Mouse (Mus musculus): ENCODE results near the gene Eno1.
A peak's percentile ranks its signal among the peaks of the same experiment; 100 is the strongest.
"Not testable (repeated sequence)": the region's sequence is repeated elsewhere in the genome, so short reads cannot be mapped to it uniquely, and the experiment has no call there.

The Eno1 gene

DNA sequence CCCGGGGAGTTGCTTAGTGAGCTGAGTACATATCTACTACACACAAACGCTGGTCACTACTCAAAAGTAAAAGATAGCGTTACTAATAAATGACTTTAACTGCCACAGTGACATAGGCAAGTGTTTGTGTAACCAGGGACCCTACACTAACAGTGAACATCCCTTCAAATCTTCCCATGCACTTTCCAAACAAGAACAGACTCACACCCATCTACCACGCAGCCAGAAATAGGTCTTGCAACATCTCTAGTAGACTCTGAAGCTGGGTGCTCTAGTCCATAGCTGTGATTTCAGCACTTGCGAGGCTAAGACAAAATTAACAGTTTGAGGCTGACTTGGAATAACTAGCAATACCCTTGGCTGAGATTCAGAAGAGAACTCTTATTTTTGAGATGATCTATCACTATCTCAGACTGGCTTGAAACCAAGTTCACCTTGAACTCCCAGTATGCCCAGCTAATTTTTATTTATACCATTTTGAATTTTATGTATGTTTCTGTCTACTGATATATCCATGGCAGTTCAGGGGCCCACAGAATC, 13.3 kb downstream of the Eno1 start:
- no peak for DNase-seq (ENCODE audit: low read depth, low spot score)

DNA sequence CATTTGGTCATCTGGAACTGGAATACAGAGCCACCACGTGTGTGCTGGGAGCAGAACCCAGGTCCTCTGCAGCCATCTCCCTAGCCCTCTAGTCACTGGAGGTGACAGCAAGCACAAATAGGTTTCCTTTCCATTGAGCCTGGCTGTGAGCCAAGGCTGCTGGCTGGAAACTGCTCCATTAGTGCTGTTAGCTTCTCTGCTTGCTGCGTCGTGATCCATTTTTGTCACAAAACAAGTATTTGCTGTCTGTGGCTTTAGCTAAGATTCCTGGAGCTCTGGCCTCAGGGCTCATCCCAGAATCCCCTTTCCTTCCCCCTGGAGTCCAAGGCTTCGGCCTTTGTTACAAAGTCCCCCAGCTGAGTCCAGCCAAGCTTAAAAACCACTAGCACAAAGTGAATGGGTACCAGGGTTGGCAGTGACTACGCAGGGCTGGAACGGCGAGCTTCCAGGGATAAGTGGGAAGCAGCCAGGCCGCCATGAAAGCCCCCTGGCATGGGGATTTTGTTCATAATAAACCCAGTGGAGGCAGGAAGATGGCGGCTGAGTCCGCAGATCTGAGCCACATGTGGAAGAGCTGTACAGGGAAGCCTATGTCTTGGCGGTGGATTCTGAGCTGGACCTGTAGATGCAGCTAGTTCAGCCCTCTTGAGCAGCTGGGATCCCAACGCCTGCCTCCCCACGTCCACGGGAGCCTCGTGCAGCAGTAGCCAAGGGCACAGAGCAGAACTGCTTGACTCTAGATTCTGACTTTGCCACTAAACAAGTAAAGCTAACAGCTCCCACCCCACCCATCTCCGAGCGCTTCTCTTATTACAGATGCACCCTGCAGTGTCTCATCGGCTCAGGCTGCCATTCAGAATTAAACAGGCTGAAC, 14.3 kb downstream of the Eno1 start:
- DNase-seq (ENCODE audit: low read depth, low spot score) = peak; percentile 76

DNA sequence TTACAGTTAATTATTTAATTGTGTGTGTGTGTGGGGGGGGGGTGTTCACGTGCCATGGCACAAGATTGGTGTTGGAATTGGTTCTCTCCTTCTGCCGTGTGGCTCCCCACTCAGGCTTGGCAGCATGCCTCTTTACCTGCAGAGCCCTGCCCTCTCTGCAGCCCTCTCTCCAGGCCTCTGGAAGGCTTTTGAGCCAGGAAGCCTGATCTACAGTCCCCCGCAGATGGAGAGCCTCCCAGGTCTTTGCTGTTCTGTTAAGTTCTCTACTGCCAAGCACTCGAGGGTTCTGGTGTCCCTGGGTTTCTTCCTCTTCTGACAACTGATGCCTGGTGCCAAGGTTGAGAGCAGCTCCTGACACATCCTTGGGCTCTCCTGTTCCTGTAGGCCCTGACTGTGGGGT, 17.9 kb downstream of the Eno1 start:
- no peak for DNase-seq (ENCODE audit: low read depth, low spot score)

DNA sequence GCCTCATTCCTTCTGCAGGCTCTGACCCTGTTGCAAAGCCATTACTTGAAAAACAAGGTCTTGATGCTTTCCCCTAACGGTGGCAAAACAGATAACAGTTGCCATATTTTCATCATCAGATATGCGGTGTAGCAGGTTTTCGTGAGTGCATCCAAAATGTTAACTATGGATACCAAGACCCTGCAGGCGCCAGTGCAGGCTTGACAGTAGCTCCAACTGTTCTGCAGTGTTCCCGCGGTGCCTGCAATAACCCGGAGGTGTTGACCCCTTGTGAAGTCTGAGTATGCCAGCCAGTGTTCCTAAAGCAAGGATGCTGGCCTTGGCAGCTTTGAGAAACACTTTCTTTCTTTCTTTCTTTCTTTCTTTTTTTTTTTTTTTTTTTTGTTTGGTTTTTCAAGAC, 18.7 kb downstream of the Eno1 start:
- DNase-seq (ENCODE audit: low read depth, low spot score) = no peak

DNA sequence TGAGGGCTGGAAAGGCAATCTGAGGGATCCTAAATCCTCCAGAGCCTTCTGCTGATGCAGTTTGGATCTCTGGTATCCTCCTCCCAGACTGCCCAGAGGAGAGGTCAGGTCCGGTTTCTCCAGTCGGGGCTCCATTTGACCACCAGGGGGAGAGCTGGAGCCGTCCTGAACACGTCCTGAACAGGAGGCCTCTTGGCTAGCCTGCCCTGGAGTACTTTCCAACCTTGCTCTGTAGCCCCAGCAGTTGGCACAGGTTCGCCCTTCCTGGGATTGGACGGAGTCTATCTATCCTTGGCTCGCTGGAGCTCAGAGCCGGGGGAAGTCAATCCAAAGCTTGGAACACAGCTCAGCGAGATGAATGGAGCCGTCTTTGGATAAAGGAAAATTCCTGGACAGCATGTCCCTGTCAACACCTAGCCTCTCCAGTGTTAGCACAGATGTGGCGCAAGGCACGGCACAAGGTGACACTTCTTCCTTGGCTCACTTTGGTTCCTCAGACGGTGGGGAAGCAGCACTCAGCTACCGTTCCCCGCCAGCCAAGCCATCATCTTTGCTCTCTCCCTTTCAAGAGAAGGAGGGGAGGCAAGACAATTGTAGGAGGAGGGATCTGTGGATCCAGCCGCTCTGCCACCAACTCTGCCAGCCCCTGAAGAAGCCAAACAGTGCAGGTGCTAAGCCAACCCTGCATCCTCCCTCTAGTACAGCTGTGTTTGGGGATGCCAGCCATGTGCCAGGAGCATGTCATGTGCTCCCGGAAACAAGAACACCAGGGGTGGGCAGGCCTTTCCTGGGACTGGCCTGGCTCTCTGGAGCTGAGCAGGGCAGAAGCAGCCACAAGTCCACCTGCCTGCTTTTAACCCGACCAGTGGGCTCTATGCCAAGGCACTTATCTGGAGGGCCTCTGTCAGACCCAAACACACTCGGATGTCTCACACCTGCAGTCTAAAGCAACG, 21.0 kb downstream of the Eno1 start:
- DNase-seq (ENCODE audit: low read depth, low spot score) = peak; percentile 90

DNA sequence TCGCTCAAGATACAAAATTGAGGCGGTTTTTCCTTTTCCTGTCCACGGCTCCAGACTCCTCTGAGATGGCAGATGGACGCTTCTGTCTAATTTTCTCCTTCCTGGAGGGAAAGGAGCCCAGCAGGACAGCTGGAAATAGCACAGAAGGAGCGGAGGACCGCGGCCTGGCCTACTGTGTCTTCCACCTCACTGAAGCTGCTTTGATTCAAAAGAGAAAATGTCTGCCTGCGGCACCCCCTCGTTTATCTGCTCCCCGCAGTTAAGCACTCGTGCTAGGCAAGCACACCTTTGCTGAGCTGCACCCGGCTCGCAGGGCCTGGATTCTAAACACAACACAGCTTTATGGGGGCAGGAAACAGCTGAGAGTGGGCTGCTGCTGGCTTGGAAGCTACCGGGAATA, 21.9 kb downstream of the Eno1 start:
- DNase-seq (ENCODE audit: low read depth, low spot score) = no peak

DNA sequence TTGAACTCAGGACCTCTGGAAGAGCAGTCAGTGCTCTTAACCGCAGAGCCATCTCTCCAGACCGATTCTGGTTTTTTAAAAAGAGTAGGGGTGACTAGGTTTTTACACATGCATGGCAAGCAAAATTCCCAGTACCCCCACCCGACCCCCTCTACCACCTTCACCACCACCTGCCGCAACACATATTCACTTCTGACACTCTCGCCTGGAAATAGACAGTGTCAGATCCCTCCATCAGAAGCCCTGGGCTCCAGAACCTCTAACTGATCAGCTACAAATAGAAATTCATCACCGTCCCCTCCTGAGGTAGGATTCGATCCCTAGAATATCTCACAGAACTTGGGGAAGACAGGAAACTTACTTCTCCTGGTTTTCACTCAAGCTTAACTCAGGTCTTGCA, 23.1 kb downstream of the Eno1 start:
- DNase-seq (ENCODE audit: low read depth, low spot score) = no peak

DNA sequence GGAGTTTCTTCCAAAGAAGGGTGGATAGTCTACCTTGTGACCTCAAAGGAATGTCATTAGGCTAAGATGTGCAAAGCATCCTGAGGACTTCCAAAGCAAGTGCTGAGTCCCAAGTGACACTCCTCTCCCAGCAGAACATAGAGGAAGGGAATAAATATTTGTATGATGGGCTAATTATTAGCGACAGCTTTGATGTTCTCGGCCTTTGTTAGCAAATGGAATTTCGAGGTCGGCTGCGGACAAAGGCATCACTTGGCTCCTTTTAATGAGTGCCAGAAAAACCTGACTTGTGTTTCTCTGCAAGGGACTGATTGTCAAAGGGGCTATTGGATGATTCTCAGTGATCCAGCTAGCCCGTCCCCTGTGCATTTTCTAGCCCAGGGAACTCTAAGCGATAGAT, 23.6 kb downstream of the Eno1 start:
- no peak for DNase-seq (ENCODE audit: low read depth, low spot score)

DNA sequence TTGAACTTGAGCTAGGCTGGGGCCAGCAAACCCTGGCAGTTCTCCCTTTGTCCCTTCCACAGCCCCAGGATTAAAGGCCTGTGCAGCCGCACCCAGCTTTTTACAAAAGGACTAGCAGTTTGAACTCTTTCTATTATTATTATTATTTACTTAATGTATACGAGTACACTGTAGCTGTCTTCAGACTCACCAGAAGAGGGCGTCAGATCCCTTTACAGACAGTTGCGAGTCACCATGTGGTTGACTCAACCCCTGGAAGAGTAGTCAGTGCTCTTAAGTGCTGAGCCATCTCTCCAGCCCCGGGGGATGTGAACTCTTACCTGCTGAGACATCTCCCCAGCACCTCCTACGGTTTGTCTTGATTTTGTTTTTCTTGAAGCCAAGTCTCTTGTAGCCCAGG, 24.2 kb downstream of the Eno1 start:
- peak; percentile 92 for DNase-seq (ENCODE audit: low read depth, low spot score)

DNA sequence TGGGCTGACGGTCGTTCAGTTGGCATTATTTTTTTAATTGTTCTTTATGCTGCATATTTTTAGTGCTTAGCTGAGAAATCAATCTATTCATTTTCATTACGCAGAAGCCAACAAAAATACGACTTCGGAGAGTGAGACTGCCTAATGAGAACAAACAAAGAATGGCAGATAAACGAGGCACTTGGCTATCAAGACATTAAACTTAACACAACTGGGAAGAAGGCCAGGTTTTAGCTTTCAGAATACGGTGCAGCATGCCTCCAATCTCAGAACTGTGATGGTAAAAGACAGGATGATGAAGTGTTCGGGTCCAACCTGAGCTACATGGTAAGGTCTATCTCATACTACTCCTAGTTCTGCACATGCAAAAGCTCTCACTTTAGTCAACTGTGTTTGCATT, 25.8 kb downstream of the Eno1 start:
- DNase-seq (ENCODE audit: low read depth, low spot score) = no peak

DNA sequence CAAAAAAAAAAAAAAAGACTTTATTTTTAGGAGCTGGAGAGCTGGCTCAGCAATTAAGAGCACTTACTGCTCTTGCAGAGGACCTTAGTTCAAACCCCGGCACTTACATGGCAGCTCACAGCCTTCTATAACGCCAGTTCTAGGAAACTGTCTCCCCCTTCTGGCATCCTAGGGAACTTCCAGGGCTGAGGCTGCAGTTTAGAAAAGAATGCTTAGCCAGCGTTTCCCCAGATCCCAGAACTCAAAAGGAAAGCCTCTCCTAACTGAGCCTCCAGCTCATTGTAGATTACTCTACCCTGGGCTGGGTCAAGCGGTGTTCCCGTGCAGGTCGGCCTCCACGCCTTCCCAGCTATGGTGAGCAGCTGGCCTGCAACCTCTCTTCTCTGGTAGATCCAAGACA, 28.4 kb downstream of the Eno1 start:
- DNase-seq (ENCODE audit: low read depth, low spot score) = peak; percentile 94

DNA sequence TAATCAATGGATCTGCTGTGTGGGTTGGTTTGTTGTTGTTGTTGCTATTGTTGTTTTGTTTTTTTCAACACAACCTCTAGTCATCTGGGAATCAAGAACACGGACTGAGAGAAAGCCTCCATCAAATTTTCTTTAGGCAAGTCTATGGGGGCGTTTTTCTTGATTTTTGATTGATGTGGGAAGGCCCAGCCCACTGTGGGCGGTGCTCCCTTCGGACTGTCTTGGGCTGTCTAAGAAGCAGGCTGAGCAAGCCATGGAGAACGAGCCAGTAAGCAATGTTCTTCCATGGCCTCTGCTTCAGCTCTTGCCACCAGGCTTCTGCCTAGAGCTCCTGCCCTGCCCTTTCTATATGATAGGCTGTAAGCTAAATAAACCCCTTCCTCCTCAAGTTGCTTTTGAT, 28.9 kb downstream of the Eno1 start:
- DNase-seq (ENCODE audit: low read depth, low spot score) = peak; percentile 87

DNA sequence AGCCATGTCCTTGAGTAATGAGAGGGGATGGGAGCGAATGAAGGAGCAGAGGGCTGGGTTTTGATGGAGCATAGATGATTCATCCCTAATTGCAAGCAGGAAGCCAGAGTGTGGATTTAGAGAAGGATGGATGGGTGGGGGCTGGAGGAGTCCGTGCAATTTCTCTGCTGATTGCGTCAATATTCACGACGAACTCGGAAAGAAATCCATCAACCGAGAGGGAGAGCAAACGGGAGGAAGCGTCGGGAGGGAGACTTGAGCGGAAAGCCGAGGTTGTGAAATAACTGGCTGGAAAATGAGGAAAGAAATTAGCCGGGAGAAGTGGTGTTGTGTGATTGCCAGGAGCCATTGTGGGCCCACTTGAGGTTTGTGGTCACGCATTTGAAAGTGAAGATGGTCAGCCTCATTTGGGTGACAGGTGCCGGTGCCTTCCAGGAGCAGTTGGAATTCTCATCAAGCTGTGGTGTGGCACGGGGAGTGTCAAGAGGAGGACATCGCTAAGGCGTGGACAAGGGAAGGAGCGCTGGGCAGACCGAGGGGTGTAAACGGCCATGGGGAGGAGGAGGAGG, 30.2 kb downstream of the Eno1 start:
- no peak for DNase-seq (ENCODE audit: low read depth, low spot score)

DNA sequence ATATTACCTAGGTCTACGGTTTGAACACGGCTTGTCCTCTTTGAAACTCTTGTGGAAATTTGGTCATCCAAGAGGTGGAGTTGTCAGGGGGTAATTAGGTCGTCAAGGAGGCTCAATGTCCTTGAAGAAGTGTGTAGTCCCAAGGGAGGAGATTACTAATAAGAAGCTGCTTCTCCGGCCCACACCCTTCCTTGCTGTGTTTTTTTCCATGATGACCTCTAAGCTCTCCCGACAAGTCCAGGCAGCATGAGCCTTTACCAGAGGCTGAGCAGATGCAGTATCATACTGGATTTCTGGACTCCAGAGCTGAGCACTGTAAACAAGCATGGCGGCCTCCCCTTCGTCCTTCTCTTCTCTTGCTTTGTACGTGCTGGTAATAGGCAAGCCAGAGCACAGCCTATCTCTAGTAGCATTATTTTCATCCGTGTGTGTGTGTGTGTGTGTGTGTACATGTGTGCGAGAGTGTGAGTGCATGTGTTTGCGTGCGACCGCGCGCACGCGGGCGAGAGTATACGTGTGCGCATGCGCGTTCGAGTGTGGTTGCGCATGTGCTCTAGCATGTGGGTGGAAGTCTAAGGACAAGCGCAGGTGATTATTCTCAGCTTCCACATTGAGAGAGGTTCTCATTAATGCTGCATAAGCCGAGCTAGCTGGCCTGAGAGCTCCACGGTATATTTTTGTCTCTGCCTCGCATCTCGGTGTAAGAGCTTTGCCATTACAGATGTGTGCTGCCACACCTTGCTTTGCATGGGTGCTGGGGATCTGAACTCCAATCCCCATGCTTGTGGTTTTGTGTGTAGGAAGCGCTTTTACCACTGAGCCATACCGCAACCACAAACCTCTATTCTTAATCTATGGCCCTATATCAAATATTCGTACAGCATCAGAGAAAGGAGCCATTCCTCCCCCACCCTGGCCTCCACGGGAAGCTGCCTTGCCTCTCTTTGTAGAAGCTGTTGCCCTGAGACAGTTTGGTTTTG, 32.4 kb downstream of the Eno1 start:
- DNase-seq (ENCODE audit: low read depth, low spot score) = peak; percentile 83

DNA sequence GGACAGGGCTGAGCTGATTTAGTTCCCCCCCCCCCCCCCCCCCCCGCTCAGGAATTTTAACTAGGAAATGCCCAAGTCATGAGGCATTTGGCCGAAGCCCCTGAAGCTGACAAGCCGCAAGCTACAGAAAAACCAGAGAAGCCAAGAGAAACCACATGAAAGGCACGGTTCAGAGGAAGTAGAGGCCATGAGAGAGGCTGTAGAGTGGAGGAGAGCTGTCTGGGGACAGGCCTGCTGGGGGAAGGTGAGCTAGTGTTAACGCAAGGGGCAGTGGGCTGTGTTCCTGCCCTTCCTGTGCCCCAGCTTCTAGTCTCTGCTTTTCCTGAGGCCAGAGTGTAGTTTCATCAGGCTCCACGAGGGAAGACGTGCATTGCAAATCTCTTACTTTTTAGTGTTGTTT, 33.2 kb downstream of the Eno1 start:
- no peak for DNase-seq (ENCODE audit: low read depth, low spot score)

DNA sequence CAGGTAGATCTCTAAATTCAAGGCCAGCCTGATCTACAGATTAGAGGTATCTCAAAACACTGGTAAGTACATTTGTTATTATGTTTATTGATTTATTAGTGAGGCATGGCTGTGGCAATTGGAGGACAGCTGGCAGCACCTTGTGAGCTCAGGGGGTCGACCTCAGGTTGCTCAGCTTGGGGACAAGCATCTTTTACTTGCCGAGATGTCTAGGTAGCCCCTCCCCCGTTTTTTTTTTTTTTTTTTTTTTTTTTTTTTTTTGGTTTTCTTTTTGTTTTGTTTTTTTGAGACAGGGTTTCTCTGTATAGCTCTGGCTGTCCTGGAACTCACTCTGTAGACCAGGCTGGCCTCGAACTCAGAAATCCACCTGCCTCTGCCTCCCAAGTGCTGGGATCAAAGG, 34.2 kb downstream of the Eno1 start:
- not testable (repeated sequence) for DNase-seq (ENCODE audit: low read depth, low spot score)

DNA sequence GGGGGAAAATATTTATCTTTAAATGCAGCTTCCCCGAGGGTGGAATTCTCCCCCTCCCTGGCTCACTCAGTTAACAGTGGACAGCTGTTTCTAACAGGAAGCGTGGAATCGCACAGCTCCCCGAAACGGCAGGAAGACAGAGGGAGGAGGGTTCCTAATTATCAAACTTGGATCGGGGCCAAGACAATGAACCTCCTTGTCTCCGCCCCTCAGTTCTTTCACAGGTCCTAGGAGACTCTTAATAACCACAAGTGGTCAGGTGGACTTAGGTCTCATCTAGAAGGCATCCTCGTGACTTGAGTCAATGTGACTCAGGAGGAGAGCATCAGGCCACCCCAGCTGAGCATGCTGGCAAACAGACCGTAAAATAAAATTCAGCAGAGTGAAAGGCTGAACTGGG, 36.2 kb downstream of the Eno1 start:
- peak; percentile 52 for DNase-seq (ENCODE audit: low read depth, low spot score)

DNA sequence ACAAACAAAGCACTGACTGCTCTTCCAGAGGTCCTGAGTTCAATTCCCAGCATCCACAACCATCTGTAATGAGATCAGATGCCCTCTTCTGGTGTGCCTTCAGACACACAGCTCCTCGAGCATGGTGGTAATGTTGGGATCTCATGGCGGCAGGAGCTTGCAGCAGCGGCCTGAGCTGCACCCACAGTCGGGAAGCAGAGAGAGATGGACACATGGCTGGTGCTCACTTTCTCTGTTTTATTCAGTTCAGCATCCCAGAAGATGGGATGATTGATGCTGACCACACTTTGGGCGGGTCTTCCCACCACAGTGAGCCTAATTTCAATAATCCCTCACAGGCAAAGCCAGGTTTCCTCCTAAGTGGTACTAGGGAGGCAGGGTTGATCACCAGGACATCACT, 39.0 kb downstream of the Eno1 start:
- DNase-seq (ENCODE audit: low read depth, low spot score) = no peak

DNA sequence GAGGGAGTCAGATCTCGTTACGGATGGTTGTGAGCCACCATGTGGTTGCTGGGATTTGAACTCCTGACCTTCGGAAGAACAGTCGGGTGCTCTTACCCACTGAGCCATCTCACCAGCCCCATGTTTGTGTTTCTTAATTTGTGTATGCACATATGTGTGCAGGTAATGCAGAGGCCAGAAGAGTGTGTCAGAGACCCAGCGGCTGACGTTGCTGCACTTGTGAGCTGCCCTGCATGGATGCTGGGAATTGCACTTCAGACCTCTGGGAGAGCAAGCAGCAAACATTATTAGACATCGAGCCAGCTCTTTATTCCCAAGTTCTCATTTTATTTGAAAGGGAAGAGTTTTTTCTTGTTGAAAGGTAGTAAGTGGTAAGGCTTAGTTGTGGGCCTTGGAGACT, 42.8 kb downstream of the Eno1 start:
- DNase-seq (ENCODE audit: low read depth, low spot score) = not testable (repeated sequence)

DNA sequence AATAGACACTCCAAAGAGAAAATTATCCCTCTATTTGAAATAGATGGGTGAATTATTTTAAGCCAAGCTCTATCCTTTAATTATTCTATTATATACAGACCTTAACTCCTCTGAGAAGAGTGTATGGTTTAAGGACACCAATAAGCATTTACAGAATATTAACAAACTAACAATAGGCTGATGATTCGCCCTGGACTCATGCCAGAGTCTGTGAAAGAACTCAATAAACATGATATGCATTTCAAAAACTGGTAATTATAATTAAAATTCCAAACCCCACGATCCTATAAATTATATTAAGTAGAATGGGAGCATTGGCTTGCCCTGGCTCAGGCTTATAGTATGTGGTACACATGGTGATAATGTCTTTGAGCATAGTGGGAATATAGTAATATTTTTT, 43.5 kb downstream of the Eno1 start:
- no peak for DNase-seq (ENCODE audit: low read depth, low spot score)

DNA sequence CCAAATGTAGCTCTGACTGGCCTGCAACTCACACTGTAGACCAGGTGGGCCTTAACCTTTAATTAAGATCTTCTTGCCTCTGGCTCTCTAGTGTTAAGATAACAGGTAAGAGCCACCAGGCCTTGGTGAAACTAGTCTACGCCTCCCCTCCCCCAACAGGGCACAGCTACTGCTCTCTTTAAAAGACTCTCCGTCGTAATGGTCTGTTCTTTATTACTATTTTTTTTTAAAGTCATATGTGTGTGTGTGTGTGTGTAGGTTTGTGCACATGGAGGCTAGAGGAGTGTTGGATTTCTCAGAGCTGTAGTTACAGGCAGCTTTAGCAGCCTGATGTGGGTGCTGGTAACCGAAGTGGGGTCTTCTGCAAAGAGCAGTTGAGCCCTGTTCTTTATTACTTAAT, 43.9 kb downstream of the Eno1 start:
- DNase-seq (ENCODE audit: low read depth, low spot score) = no peak

Data from R1 (cell line).